Mouse (Mus musculus): Measurements from ENCODE around the gene Micu1.
A peak's percentile ranks its signal among the peaks of the same experiment; 100 is the strongest.

- TF ChIP-seq CTCF (IDR thresholded peaks at IDR 0.05; ENCODE audit: low read depth, low read length): no peak
- TF ChIP-seq EP300 (IDR thresholded peaks at IDR 0.05; ENCODE audit: insufficient read depth, low read depth, low read length): peak; percentile 97
Measured at GRCm38 (mm10) chr10:59795085-59795484, 92.8 kb downstream of the Micu1 start.

Measured in ES-Bruce4 (cell line).